14 mouse cellular contexts compared by ENCODE assay signal in genomic region chr4:41047524-41048271, GRCm38 (mm10). TPM values are rescaled to one million over a fixed set of nuclear protein-coding genes. Genes with fewer than 3 reads are reported as not detected.
DNase-seq lines count a peak whose midpoint lies in the region; TF ChIP-seq lines count a peak whose summit lies in the region.
"Had no signal": no experiment of that assay in that cellular context is flagged by ENCODE, and none has a peak within 500 bp of the region (broad histone marks: within the 10 kb centered on the region; RNA-seq: fewer than 3 reads in every experiment).

Gene Aqp7 (minus strand): TSS chr4:41048139.

- TF ChIP-seq CTCF in left cerebral cortex, adult 2 months (IDR thresholded peaks at IDR 0.05) = no peak

- H3K4me3 ChIP-seq in left cerebral cortex, adult 2 months = no peak within 1 kb of the TSS
- H3K4me3 ChIP-seq: forebrain, embryonic 12.5 days; lung, embryonic 15.5 days; midbrain, embryonic 12.5 days; neural tube, embryonic 12.5 days had no signal

- H3K27ac ChIP-seq in left cerebral cortex, adult 2 months = no peak within 1 kb of the TSS
- H3K27ac ChIP-seq: forebrain, embryonic 12.5 days; hindbrain, embryonic 14.5 days; kidney, postnatal 0 days; lung, embryonic 15.5 days; midbrain, embryonic 12.5 days; neural tube, embryonic 12.5 days had no signal

- intact Hi-C loops in gastrocnemius, postnatal 36 days (cut with DNase I) = no loop called here
- intact Hi-C loops in heart, postnatal 10 days (cut with DNase I) = loop anchor here (2.0 kb wide), 1 partner anchor 179 kb away; no protein-coding TSS in a partner anchor
- intact Hi-C loops in left cerebral cortex, adult 2 months (cut with DNase I) = no loop called here

- peak; percentile 29 for DNase-seq in embryo, embryonic 11 days
- DNase-seq in embryo, embryonic 9.5 days (ENCODE audit: extremely low spot score) = no peak
- peak; percentile 74 for DNase-seq in adrenal gland, postnatal 10 days
- no peak for DNase-seq in gastrocnemius, postnatal 36 days
- peak; percentile 54 to 60 for DNase-seq in heart, postnatal 10 days
- no peak for DNase-seq in left cerebral cortex, adult 2 months (ENCODE audit: extremely low spot score in 1 of 2, low spot score in 2 of 2)
- no peak for DNase-seq in right cerebral cortex, postnatal 14 days
- DNase-seq in cerebellum, adult 9-10 months = no peak

RNA-seq across cellular contexts. Expression of gene Aqp7, which starts in this region (rescaled TPM):
- total RNA-seq in adrenal gland, postnatal 10 days (2021) = 10 to 100 TPM; 71.9 to 79.4 TPM
- 10 to 100 TPM; 10.5 to 10.8 TPM for total RNA-seq in gastrocnemius, postnatal 36 days (2021)
- total RNA-seq in heart, postnatal 10 days (2021) = 10 to 100 TPM; 35.0 to 36.4 TPM
- total RNA-seq in left cerebral cortex, adult 2 months (2021) = not detected

Comparison
In these comparisons a context has a peak if more than half of its experiments do, and no peak if none do; other contexts are left out.
1. RNA of gene Aqp7 (total RNA-seq): 71.9 to 79.4 TPM in adrenal gland, postnatal 10 days, 35.0 to 36.4 TPM in heart, postnatal 10 days and 10.5 to 10.8 TPM in gastrocnemius, postnatal 36 days; not detected in left cerebral cortex, adult 2 months; every median in the first group is over 10 times any median in the second.
2. DNase-seq: peak in embryo, embryonic 11 days (single experiment), adrenal gland, postnatal 10 days (single experiment) and heart, postnatal 10 days (2 of 2); none in embryo, embryonic 9.5 days (single experiment), gastrocnemius, postnatal 36 days (0 of 2), left cerebral cortex, adult 2 months (0 of 2), right cerebral cortex, postnatal 14 days (single experiment) and cerebellum, adult 9-10 months (single experiment).